Comparison of ENCODE assay signal across 32 mouse cellular contexts in genomic region chr7:72269994-72270393, GRCm38 (mm10). TPM values are rescaled to one million over a fixed set of nuclear protein-coding genes. Genes with fewer than 3 reads are reported as not detected.
DNase-seq lines count a peak whose midpoint lies in the region; ATAC-seq and TF ChIP-seq lines count a peak whose summit lies in the region.
"Had no signal": no experiment of that assay in that cellular context is flagged by ENCODE, and none has a peak within 500 bp of the region (broad histone marks: within the 10 kb centered on the region; RNA-seq: fewer than 3 reads in every experiment).

No protein-coding gene starts in this region.

- H3K4me2 ChIP-seq in forebrain, postnatal 0 days (ENCODE audit: low read depth) = no peak overlapping the region
- H3K4me2 ChIP-seq: embryonic facial prominence, embryonic 12.5 days; forebrain, embryonic 15.5 days; heart, embryonic 15.5 days; limb, embryonic 13.5 days; liver, embryonic 11.5 days; lung, embryonic 15.5 days; neural tube, embryonic 12.5 days had no signal

- H3K36me3 ChIP-seq in forebrain, postnatal 0 days (ENCODE audit: insufficient read depth) = no peaks in the 10 kb centered on the region
- H3K36me3 ChIP-seq: embryonic facial prominence, embryonic 12.5 days; forebrain, embryonic 15.5 days; heart, embryonic 10.5 days; heart, embryonic 15.5 days; limb, embryonic 13.5 days; lung, embryonic 15.5 days; neural tube, embryonic 12.5 days had no signal

- ATAC-seq in granulocyte monocyte progenitor cell, adult 5-6 weeks (replicated peaks; ENCODE audit: poor library complexity, severe bottlenecking) = peak; percentile 46; the same call in 1 of the 2 replicates
- ATAC-seq in monocyte, adult 5-6 weeks (replicated peaks; ENCODE audit: insufficient number of reproducible peaks, low FRiP score, low TSS enrichment, poor library complexity, severe bottlenecking) = peak; percentile 53
- no peak for ATAC-seq in forebrain, postnatal 0 days
- ATAC-seq: forebrain, embryonic 15.5 days; hindbrain, embryonic 16.5 days; intestine, embryonic 16.5 days; Patski had no signal

- DNase-seq in A20 (ENCODE audit: low read depth, low spot score) = peak; percentile 77
- peak; percentile 33 to 37 for DNase-seq in CD8-positive naive resting alpha-beta T cell, adult 2 months (ENCODE audit: low read depth in 2 of 2, low spot score in 2 of 2)
- DNase-seq in layer of hippocampus, adult 11-12 months (ENCODE audit: low spot score) = no peak
- no peak for DNase-seq in heart, adult 18-20 months
- DNase-seq in forebrain, postnatal 0 days = no peak
- DNase-seq in gastrocnemius, adult 2 months = no peak
- DNase-seq: adrenal gland, adult 2 months; adrenal gland, postnatal 36 days; cerebellum, adult 8-10 months; cerebellum, postnatal 25 days; embryo, embryonic 11 days; kidney, adult 9 months; kidney, postnatal 14 days; lung, postnatal 4 days; midbrain, embryonic 14.5 days; right cerebral cortex, postnatal 25 days; thymus, adult 2 months; thymus, postnatal 36 days had no signal

- intact Hi-C loops in gastrocnemius, adult 2 months (cut with DNase I) = no loop called here

- no peak overlapping the region for H3K27ac ChIP-seq in forebrain, postnatal 0 days (ENCODE audit: low read depth, low read length)
- H3K27ac ChIP-seq in gastrocnemius, adult 2 months = no peak overlapping the region
- H3K27ac ChIP-seq: embryonic facial prominence, embryonic 12.5 days; forebrain, embryonic 15.5 days; heart, embryonic 10.5 days; heart, embryonic 15.5 days; limb, embryonic 13.5 days; lung, embryonic 15.5 days; neural tube, embryonic 12.5 days had no signal

- H3K27me3 ChIP-seq in forebrain, postnatal 0 days (ENCODE audit: insufficient read depth, low read length) = no peaks in the 10 kb centered on the region
- H3K27me3 ChIP-seq: embryonic facial prominence, embryonic 12.5 days; forebrain, embryonic 15.5 days; heart, embryonic 15.5 days; limb, embryonic 13.5 days; lung, embryonic 15.5 days; neural tube, embryonic 12.5 days had no signal

- H3K9ac ChIP-seq in forebrain, postnatal 0 days = no peak overlapping the region
- H3K9ac ChIP-seq: embryonic facial prominence, embryonic 12.5 days; forebrain, embryonic 15.5 days; heart, embryonic 15.5 days; limb, embryonic 13.5 days; lung, embryonic 15.5 days; neural tube, embryonic 12.5 days had no signal

- H3K4me1 ChIP-seq in forebrain, postnatal 0 days (ENCODE audit: insufficient read depth) = no peaks in the 10 kb centered on the region
- H3K4me1 ChIP-seq: embryonic facial prominence, embryonic 12.5 days; forebrain, embryonic 15.5 days; heart, embryonic 10.5 days; heart, embryonic 15.5 days; limb, embryonic 13.5 days; lung, embryonic 15.5 days; neural tube, embryonic 12.5 days had no signal

- TF ChIP-seq CTCF in forebrain, postnatal 0 days (IDR thresholded peaks at IDR 0.05; ENCODE audit: low read depth) = no peak
- no peak for TF ChIP-seq CTCF in gastrocnemius, adult 2 months (IDR thresholded peaks at IDR 0.05)

- H3K4me3 ChIP-seq in forebrain, postnatal 0 days (ENCODE audit: low read depth, low read length) = no peak overlapping the region
- H3K4me3 ChIP-seq in gastrocnemius, adult 2 months = no peak overlapping the region
- H3K4me3 ChIP-seq: embryonic facial prominence, embryonic 12.5 days; forebrain, embryonic 15.5 days; heart, embryonic 10.5 days; heart, embryonic 15.5 days; limb, embryonic 13.5 days; lung, embryonic 15.5 days; neural tube, embryonic 12.5 days had no signal

- no peaks in the 10 kb centered on the region for H3K9me3 ChIP-seq in forebrain, postnatal 0 days (ENCODE audit: low read length)
- H3K9me3 ChIP-seq: embryonic facial prominence, embryonic 12.5 days; forebrain, embryonic 15.5 days; heart, embryonic 10.5 days; heart, embryonic 15.5 days; limb, embryonic 13.5 days; lung, embryonic 15.5 days; neural tube, embryonic 12.5 days had no signal

- WGBS in forebrain, postnatal 0 days = 84% methylated on average over 6 of the region's 6 CpGs

RNA-seq across cellular contexts. Expression of gene Mctp2, which starts 36.4 kb away (rescaled TPM):
- 1.7 and 3.6 TPM in 2 replicates for total RNA-seq in granulocyte monocyte progenitor cell, adult 5-6 weeks (2014; fragmentation: Nextera tagmentation)
- total RNA-seq in granulocyte monocyte progenitor cell, adult 5-6 weeks (2017) = 0.69 and 1.3 TPM in 2 replicates
- total RNA-seq in monocyte, adult 5-6 weeks (2017) = 18.9 to 54.3 TPM (median 21.2 TPM) in 3 replicates
- total RNA-seq in heart, adult 18-20 months (2021) = under 1 TPM; 0.20 to 0.54 TPM
- total RNA-seq in forebrain, postnatal 0 days (2014; rRNA removed) = 0.85 and 2.1 TPM in 2 replicates
- 0.20 and 0.25 TPM in 2 replicates for polyA plus RNA-seq in forebrain, postnatal 0 days (2015; fragmentation: Nextera tagmentation; extraction: Ambion mirVana)
- under 1 TPM; 0.05 to 0.14 TPM for total RNA-seq in gastrocnemius, adult 2 months (2021)
- total RNA-seq: MEL had no signal

Comparison
In these comparisons a context has a peak if more than half of its experiments do, and no peak if none do; other contexts are left out.
1. DNase-seq: peak in A20 (single experiment) and CD8-positive naive resting alpha-beta T cell, adult 2 months (2 of 2); none in layer of hippocampus, adult 11-12 months (single experiment), heart, adult 18-20 months (0 of 2), forebrain, postnatal 0 days (single experiment) and gastrocnemius, adult 2 months (single experiment).